Mouse (Mus musculus) ES-Bruce4 (cell line): Measurements from ENCODE around the gene Zc3h4.

Experiments
- CTCF ChIP-seq: IDR thresholded peaks from one replicate; pipeline ENCODE4 v1.8.1; 2011; ENCODE audit warnings: low read depth, low read length
- EP300 ChIP-seq: IDR thresholded peaks from 2 replicates; pipeline ENCODE4 v1.6.1; 2011; ENCODE audit warnings: low read depth, low read length; ENCODE audit not compliant: insufficient read depth

DNA sequence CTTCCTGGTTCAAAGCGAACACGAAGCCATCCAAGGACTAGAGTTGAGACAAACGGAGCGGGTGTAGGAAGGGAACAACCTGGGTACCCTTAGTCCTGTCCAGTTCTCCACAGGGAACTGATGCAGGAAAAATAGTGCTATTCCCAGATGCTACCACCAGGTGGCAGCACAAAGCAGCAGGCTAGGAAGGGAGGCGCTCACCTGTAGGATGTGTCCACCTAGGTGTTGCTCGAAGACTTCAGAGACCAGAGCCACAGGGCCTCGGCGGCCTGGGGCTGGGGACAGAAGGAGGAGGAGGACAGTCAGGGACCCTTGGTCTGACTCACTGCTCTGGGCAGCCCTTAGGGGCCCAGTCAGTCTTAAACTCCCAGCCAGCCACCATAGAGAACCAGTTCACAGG lies 64.5 kb downstream of the Zc3h4 start:
- TF ChIP-seq EP300 (no peak), CTCF (peak; percentile 95)
